Mouse (Mus musculus): ENCODE measurements around the gene B4galt1. TPM values are rescaled to one million over a fixed set of nuclear protein-coding genes. Genes with fewer than 3 reads are reported as not detected.

The B4galt1 gene
- polyA plus RNA-seq, 1 experiment: 3.2 TPM

DNA sequence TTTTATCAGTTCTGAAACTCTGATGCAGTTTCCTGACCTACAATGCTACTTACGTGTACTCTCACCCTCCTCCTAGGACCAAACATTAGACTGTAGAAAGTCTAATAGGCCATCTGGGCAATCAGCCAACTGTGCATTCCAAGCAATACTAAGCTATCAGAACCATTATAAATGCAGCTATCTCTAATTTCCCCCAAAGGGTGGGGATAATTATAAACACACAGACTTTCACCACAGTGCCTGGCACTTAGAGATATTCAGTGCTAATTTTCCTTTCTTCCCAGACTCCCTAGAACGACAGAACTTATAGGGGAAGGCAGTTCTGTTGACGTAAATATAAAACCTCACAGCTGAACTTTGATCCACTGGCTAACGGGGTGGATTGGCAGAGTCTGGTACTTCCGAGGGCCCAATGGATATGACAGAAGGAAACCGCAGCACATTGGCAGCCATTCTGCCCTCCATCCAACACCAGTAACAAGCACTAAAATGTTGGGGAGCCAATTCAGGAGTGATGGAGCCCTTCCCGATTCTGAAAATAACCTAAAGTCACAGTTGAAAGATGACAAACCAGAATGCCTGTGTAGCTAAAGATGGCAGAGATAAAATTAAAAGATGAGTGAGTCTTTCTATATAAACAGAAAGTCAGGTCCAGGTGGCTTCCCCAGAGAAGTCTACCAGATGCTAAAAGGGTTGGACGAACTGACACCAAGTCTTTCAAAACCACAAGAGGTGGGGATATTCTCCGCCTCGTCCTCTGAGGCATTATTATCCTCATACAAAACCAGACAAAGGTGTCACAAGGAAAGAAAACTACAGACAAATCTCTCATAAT is 16.1 kb downstream of the B4galt1 start:
- Histone ChIP-seq H3K27me3 (ENCODE audit: control insufficient read depth, insufficient read depth, low read length) (no peaks in the 10 kb centered on the region), H3K27ac (ENCODE audit: insufficient read depth, low read length) (no peak overlapping the region), H3K4me3 (replicated peaks; ENCODE audit: insufficient read depth, low read depth, low read length) (no peak overlapping the region), H3K4me1 (ENCODE audit: control insufficient read depth, insufficient read depth, low read length) (no peaks in the 10 kb centered on the region)
- DNase-seq: no peak
- WGBS: 38% methylated on average over 10 of the region's 10 CpGs
- no peak for TF ChIP-seq CTCF (IDR thresholded peaks at IDR 0.05; ENCODE audit: borderline replicate concordance, insufficient read depth, low read depth, low read length)
- no peak for TF ChIP-seq POLR2A (IDR thresholded peaks at IDR 0.05; ENCODE audit: borderline replicate concordance, insufficient read depth, low read length)

DNA sequence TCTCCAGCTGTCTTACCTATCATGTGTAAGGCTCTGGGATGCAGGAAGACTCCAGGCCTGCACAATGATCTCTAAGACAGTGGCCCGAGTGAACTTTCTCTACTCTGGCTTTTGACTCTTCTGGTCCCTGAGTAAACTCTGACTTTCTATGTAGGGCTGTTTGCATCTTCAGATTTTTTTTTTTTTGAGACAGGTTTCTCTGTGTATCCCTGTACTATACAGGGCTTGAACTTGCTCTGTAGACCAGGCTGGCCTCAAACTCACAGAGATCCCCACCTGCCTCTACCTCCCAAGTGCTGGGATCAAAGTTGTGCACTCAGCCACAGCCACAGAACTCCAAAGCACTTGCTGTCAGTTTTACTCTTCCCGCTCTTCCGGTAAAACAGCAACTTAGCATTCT is 16.8 kb downstream of the B4galt1 start:
- no peak overlapping the region for H3K27ac ChIP-seq (ENCODE audit: insufficient read depth, low read length)
- WGBS: 80% methylated on average over 3 of the region's 3 CpGs
- no peaks in the 10 kb centered on the region for H3K27me3 ChIP-seq (ENCODE audit: control insufficient read depth, insufficient read depth, low read length)
- no peaks in the 10 kb centered on the region for H3K4me1 ChIP-seq (ENCODE audit: control insufficient read depth, insufficient read depth, low read length)
- no peak overlapping the region for H3K4me3 ChIP-seq (replicated peaks; ENCODE audit: insufficient read depth, low read depth, low read length)
- no peak for DNase-seq
- TF ChIP-seq POLR2A (IDR thresholded peaks at IDR 0.05; ENCODE audit: borderline replicate concordance, insufficient read depth, low read length) (no peak), CTCF (IDR thresholded peaks at IDR 0.05; ENCODE audit: borderline replicate concordance, insufficient read depth, low read depth, low read length) (no peak)

DNA sequence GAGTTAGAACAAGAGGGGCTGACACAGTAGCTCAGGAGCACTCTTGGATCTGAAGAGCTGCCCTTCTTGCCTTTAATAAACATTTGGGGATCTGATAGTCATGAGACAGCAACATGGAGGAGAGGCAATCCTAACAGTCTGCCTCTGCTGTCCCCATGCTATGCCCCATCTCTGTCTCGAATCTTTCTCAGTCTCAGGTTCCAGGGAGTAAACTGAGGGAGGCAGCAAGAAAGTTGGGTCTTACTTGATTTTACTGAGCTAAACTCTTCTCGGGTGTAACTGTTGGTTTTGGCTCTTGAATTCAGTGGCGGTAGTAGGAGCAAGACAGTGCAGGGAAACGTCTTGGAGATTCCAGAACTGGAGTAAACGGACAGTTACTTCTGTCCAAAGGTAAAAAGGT is 18.9 kb downstream of the B4galt1 start:
- Histone ChIP-seq H3K27me3 (ENCODE audit: control insufficient read depth, insufficient read depth, low read length) (no peaks in the 10 kb centered on the region), H3K4me3 (replicated peaks; ENCODE audit: insufficient read depth, low read depth, low read length) (no peak overlapping the region), H3K4me1 (ENCODE audit: control insufficient read depth, insufficient read depth, low read length) (no peaks in the 10 kb centered on the region), H3K27ac (ENCODE audit: insufficient read depth, low read length) (no peak overlapping the region)
- DNase-seq: no peak
- 89% methylated on average over 5 of the region's 5 CpGs for WGBS
- no peak for TF ChIP-seq POLR2A (IDR thresholded peaks at IDR 0.05; ENCODE audit: borderline replicate concordance, insufficient read depth, low read length)
- TF ChIP-seq CTCF (IDR thresholded peaks at IDR 0.05; ENCODE audit: borderline replicate concordance, insufficient read depth, low read depth, low read length): no peak

DNA sequence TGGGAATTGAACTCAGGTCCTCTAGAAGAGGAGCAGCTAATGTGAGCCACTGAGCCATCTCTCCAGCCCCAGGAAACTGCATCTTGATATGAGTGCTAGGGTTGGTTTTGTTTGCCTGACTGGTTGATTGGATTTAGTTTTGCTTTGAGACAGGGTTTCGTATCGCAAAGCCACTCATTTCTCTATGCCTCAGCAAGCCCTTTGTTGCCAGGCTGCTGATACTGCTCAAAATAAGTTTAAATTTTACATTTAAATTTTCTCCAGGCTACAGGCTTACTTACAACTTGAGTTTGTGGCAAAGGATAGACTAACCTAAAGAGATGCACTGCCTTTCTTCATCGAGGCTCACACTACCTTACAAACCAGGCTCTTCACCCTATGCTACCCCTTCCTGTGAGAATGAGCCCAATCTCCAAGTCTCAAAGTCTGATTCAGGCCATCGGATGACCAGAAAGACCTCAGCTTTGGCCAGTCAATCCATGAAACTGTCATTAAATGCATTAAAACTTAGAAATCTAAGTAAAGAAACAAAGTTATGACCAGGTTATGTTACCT is 19.5 kb downstream of the B4galt1 start:
- no peak overlapping the region for H3K4me3 ChIP-seq (replicated peaks; ENCODE audit: insufficient read depth, low read depth, low read length)
- no peaks in the 10 kb centered on the region for H3K27me3 ChIP-seq (ENCODE audit: control insufficient read depth, insufficient read depth, low read length)
- WGBS: 87% methylated on average over 4 of the region's 4 CpGs
- DNase-seq: no peak
- H3K4me1 ChIP-seq (ENCODE audit: control insufficient read depth, insufficient read depth, low read length): no peaks in the 10 kb centered on the region
- H3K27ac ChIP-seq (ENCODE audit: insufficient read depth, low read length): no peak overlapping the region
- TF ChIP-seq CTCF (IDR thresholded peaks at IDR 0.05; ENCODE audit: borderline replicate concordance, insufficient read depth, low read depth, low read length): no peak
- no peak for TF ChIP-seq POLR2A (IDR thresholded peaks at IDR 0.05; ENCODE audit: borderline replicate concordance, insufficient read depth, low read length)

DNA sequence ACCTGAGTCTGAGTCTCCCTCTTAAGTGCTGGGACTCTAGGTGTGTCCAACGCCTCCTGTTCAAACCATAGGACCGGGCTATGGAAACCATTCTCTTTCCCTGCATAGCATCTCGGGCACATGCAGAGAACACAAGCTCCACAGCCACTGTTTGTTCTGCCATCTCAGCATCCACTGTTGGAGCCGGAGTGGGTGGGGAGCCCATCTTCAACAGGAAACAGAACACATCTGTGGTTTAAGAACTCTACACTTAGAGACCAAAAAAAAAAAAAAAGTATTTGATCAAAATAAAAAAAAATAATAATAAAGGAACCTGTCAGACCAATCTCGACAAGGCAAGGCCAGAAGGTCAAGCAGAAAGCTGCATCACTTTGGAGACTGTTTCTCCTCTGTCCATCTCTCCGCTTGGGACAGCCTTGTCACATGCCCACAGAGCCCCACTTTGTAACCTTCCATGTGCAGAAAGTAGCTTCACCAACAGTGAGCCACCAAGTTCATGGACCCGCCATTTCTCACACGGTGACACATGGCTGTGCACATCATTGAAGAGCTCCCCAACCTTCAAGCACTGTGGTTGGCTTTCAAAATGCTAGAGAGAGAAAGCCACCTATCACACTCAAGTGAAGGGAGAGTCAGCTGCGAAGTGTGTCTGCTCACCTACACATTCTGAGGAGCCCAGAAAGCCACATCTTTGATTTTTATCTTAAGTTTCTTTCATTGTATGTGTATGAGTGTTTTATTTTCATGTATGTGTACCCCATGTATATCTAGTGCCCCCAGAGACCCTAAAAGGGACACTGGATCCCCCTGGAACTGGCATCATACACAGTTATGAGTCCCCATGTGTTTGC is 20.2 kb downstream of the B4galt1 start:
- H3K27ac ChIP-seq (ENCODE audit: insufficient read depth, low read length): no peak overlapping the region
- no peaks in the 10 kb centered on the region for H3K27me3 ChIP-seq (ENCODE audit: control insufficient read depth, insufficient read depth, low read length)
- H3K4me1 ChIP-seq (ENCODE audit: control insufficient read depth, insufficient read depth, low read length): no peaks in the 10 kb centered on the region
- TF ChIP-seq POLR2A (IDR thresholded peaks at IDR 0.05; ENCODE audit: borderline replicate concordance, insufficient read depth, low read length) (no peak), CTCF (IDR thresholded peaks at IDR 0.05; ENCODE audit: borderline replicate concordance, insufficient read depth, low read depth, low read length) (no peak)
- DNase-seq: no peak
- H3K4me3 ChIP-seq (replicated peaks; ENCODE audit: insufficient read depth, low read depth, low read length): no peak overlapping the region
- 94% methylated on average over 9 of the region's 9 CpGs for WGBS

DNA sequence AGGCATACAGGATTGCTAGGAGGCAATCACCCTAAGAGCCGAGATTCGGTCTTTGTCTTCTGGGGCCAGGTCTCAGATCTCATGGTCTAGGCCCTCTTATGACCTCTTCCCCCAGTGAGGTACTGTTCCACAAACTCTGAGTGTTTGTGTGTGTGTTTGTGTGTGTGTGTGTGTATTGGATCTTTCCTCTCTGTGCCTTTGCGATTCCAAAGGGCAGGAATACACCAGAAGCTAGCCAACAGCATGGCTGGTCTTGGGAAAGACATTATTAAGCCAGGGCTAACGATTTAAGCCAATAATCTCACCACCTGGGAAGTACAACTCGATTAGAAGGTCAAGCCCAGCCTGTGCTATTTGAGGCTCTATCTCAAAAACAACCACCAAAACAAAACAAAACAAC is 23.3 kb downstream of the B4galt1 start:
- H3K4me3 ChIP-seq (replicated peaks; ENCODE audit: insufficient read depth, low read depth, low read length): no peak overlapping the region
- TF ChIP-seq CTCF (IDR thresholded peaks at IDR 0.05; ENCODE audit: borderline replicate concordance, insufficient read depth, low read depth, low read length) (no peak), POLR2A (IDR thresholded peaks at IDR 0.05; ENCODE audit: borderline replicate concordance, insufficient read depth, low read length) (no peak)
- DNase-seq: no peak
- H3K4me1 ChIP-seq (ENCODE audit: control insufficient read depth, insufficient read depth, low read length): no peaks in the 10 kb centered on the region
- H3K27me3 ChIP-seq (ENCODE audit: control insufficient read depth, insufficient read depth, low read length): no peaks in the 10 kb centered on the region
- WGBS: 61% methylated on average over 5 of the region's 5 CpGs
- no peak overlapping the region for H3K27ac ChIP-seq (ENCODE audit: insufficient read depth, low read length)

DNA sequence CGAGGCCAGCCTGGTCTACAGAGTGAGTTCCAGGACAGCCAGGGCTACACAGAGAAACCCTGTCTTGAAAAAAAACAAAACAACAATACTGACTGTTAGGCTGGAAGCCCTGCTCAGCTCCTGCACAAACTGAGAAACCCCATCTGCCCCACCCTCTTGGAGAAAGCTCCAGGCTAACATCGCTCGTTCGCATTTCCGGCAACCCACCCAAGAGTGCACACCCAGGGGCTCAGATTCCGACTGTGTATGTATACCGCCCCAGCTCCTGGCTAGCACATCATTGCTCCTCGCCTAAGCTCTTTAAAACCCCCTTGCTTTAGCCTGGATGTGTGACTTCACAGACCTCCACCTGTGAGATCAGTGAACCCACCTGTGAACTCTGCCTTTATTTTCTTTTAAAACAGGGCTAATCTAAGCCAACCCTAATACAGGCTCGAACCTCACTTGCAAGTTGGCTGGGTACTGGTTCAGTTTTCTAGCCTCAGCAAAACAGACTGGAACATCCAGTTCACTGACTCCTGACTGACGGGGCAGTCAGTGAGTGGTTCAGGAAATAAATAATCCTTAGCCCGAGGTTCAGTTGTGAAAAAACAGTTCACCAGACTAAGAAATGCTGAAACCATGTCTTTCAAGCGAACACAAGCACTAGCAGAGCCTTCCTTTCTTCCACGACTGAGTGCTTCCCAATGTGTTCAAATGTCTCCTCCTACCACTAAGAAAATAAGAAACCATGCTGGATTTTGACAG is 24.0 kb downstream of the B4galt1 start:
- DNase-seq: no peak
- no peaks in the 10 kb centered on the region for H3K27me3 ChIP-seq (ENCODE audit: control insufficient read depth, insufficient read depth, low read length)
- no peak for TF ChIP-seq CTCF (IDR thresholded peaks at IDR 0.05; ENCODE audit: borderline replicate concordance, insufficient read depth, low read depth, low read length)
- no peak for TF ChIP-seq POLR2A (IDR thresholded peaks at IDR 0.05; ENCODE audit: borderline replicate concordance, insufficient read depth, low read length)
- H3K27ac ChIP-seq (ENCODE audit: insufficient read depth, low read length): no peak overlapping the region
- no peaks in the 10 kb centered on the region for H3K4me1 ChIP-seq (ENCODE audit: control insufficient read depth, insufficient read depth, low read length)
- 86% methylated on average over 13 of the region's 13 CpGs for WGBS
- H3K4me3 ChIP-seq (replicated peaks; ENCODE audit: insufficient read depth, low read depth, low read length): no peak overlapping the region
